Mouse (Mus musculus) lung, embryonic 15.5 days (tissue): Measurements from ENCODE around the gene Rbfox2. TPM values are rescaled to one million over a fixed set of nuclear protein-coding genes. Genes with fewer than 3 reads are reported as not detected.
A peak's percentile ranks its signal among the peaks of the same experiment; 100 is the strongest.

Experiments
- ATAC-seq: fragments of 200-750 bp; cut with Nextera tagmentation; 2 replicates; pipeline ENCODE4 v1.8.0; 2017; ENCODE audit warnings: moderate number of reproducible peaks, borderline replicate concordance; ENCODE audit not compliant: low FRiP score, low TSS enrichment; ENCODE audit errors: extremely low read depth
- H3K27ac ChIP-seq: fragments of 300-500 bp; sonication (generic); 2 replicates; pipeline ENCODE4 v1.5.1; 2015; ENCODE audit warnings: moderate library complexity, mild to moderate bottlenecking, inconsistent platforms
- H3K27me3 ChIP-seq: fragments of 300-500 bp; sonication (generic); 2 replicates; pipeline ENCODE4 v1.6.1; 2015; ENCODE audit warnings: inconsistent platforms
- H3K36me3 ChIP-seq: fragments of 300-500 bp; sonication (generic); 2 replicates; pipeline ENCODE4 v1.6.1; 2015; ENCODE audit warnings: inconsistent platforms
- H3K4me1 ChIP-seq: fragments of 300-500 bp; sonication (generic); 2 replicates; pipeline ENCODE4 v1.6.1; 2015; ENCODE audit warnings: inconsistent platforms
- H3K4me2 ChIP-seq: fragments of 300-500 bp; sonication (generic); 2 replicates; pipeline ENCODE4 v1.6.1; 2015; ENCODE audit warnings: inconsistent platforms, mild to moderate bottlenecking, moderate library complexity
- H3K4me3 ChIP-seq: fragments of 300-500 bp; sonication (generic); 2 replicates; pipeline ENCODE4 v1.5.1; 2015; ENCODE audit warnings: mild to moderate bottlenecking, inconsistent platforms
- H3K9ac ChIP-seq: fragments of 300-500 bp; sonication (generic); 2 replicates; pipeline ENCODE4 v1.6.1; 2015; ENCODE audit warnings: inconsistent platforms
- H3K9me3 ChIP-seq: fragments of 300-500 bp; sonication (generic); 2 replicates; pipeline ENCODE4 v1.6.1; 2016; ENCODE audit warnings: inconsistent platforms
- WGBS: fragments of 180-500 bp; shearing (Covaris S2); methylation state at CpG from one replicate; pipeline ENCODE4 v1.1.7; 2015; 5-methylcytosine and 5-hydroxymethylcytosine counted together
- polyA plus RNA-seq: library from polyadenylated mRNA; unstranded; fragments of >200 nt; fragmentation: Nextera tagmentation; extraction: Ambion mirVana; gene quantifications from 2 replicates; pipeline ENCODE4 v1.2.1, GENCODE M21; 2015

The Rbfox2 gene
- polyA plus RNA-seq, 1 experiment from 2014 or later: 41.8 TPM

DNA sequence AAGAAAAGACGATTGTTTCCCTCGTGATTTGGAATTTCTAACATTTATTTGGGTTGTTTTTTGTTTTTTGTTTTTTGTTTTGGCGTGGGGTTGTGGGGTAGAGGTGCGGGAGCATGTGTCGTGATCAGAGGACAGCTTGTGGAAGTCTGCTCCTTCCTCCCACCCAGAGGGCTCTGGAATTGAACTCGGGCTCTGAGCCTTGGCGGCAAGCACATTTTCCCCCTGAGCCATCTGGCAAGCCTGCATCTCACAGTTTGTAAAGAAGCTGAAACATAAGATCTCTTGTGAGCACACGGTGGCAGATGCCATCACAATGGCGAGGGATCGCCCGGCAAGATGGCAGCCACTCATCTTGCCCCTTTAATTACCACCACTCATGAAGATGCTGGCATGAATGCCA is 17.6 kb upstream of the Rbfox2 start:
- Histone ChIP-seq H3K27me3 (no peaks in the 10 kb centered on the region), H3K27ac (no peak overlapping the region), H3K9me3 (no peaks in the 10 kb centered on the region), H3K36me3 (no peaks in the 10 kb centered on the region), H3K4me1 (peaks cover 6% of the 10 kb centered on the region; the same call in 1 of the 2 replicates), H3K4me3 (no peak overlapping the region), H3K4me2 (no peak overlapping the region), H3K9ac (no peak overlapping the region)
- WGBS: 87% methylated on average over 11 of the region's 11 CpGs
- no peak for ATAC-seq

DNA sequence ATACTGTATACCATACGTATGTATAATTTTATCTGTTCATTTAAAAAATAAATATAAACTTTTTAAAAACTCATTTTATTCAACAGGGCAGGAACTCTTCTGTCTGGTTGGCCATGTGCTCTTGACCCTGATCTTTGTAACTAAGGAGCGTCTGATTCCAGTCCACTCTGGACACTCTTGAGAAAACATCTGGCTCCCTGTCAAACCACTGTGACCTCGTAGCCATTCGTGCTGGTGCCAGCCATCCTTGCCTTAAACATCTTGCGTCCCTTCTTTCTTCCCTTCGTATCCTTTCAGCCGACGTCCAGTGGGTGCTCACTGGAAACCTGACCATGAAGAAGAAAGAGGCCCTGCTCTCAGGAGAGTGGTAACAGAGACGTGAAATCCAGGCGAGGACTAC is 16.4 kb upstream of the Rbfox2 start:
- whole genome bisulfite sequencing: 73% methylated on average over 10 of the region's 10 CpGs
- no peak overlapping the region for H3K27ac ChIP-seq
- no peak overlapping the region for H3K4me2 ChIP-seq
- H3K9ac ChIP-seq: no peak overlapping the region
- H3K4me1 ChIP-seq: peaks cover 6% of the 10 kb centered on the region; the same call in 1 of the 2 replicates
- ATAC-seq: no peak
- no peaks in the 10 kb centered on the region for H3K9me3 ChIP-seq
- no peak overlapping the region for H3K4me3 ChIP-seq
- no peaks in the 10 kb centered on the region for H3K27me3 ChIP-seq
- no peaks in the 10 kb centered on the region for H3K36me3 ChIP-seq

DNA sequence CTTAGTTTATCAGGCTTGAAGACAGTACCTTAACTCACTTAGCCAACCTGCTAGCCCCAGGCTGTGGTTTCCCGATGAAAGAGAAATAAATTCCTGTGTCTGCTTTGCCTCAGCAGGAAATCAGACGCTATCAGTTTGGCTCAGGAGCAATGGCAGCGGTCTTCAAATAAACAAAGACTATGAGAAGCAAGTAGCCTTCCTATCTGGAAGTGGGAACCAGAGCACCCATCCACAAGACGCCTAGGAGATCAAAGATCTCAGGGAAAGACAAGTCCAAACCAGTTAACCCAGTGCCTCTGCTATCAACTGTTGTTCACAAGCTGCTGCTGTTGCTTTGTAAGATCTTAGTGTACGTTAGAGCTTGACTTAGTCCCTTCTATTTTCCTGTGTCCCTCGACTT is 6.9 kb upstream of the Rbfox2 start:
- Histone ChIP-seq H3K4me1 (peaks cover 11% of the 10 kb centered on the region; the same call in 1 of the 2 replicates), H3K36me3 (no peaks in the 10 kb centered on the region), H3K4me2 (0 out of 2 replicates have a peak overlapping the region, but pooled peaks have one; percentile 9), H3K9me3 (no peaks in the 10 kb centered on the region), H3K27ac (no peak overlapping the region), H3K27me3 (no peaks in the 10 kb centered on the region), H3K4me3 (no peak overlapping the region), H3K9ac (no peak overlapping the region)
- ATAC-seq: no peak
- 7% methylated on average over 6 of the region's 6 CpGs for WGBS

DNA sequence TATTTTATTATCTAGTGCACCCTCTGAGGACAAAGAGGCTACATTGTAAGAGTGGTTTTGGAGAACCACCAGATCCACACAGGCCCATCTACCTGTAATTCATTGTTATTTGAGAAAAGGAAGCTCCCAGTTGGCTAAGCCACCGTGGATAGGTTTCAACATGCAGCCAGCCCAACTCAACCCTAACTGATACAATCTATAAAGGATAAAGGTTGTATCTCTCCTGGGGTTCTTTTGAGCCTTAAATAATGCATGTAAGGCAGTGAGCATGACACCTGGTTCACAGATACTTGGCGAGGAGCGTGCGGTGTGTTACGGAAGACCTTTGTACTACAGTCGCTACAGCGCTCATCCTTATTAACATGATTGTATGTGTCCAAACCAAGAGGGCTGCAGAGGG is 6.0 kb upstream of the Rbfox2 start:
- 97% methylated on average over 7 of the region's 7 CpGs for WGBS
- Histone ChIP-seq H3K27ac (no peak overlapping the region), H3K4me1 (peaks cover 11% of the 10 kb centered on the region; the same call in 1 of the 2 replicates), H3K9ac (no peak overlapping the region), H3K36me3 (no peaks in the 10 kb centered on the region), H3K4me3 (no peak overlapping the region), H3K4me2 (no peak overlapping the region), H3K9me3 (no peaks in the 10 kb centered on the region), H3K27me3 (no peaks in the 10 kb centered on the region)
- ATAC-seq: no peak

DNA sequence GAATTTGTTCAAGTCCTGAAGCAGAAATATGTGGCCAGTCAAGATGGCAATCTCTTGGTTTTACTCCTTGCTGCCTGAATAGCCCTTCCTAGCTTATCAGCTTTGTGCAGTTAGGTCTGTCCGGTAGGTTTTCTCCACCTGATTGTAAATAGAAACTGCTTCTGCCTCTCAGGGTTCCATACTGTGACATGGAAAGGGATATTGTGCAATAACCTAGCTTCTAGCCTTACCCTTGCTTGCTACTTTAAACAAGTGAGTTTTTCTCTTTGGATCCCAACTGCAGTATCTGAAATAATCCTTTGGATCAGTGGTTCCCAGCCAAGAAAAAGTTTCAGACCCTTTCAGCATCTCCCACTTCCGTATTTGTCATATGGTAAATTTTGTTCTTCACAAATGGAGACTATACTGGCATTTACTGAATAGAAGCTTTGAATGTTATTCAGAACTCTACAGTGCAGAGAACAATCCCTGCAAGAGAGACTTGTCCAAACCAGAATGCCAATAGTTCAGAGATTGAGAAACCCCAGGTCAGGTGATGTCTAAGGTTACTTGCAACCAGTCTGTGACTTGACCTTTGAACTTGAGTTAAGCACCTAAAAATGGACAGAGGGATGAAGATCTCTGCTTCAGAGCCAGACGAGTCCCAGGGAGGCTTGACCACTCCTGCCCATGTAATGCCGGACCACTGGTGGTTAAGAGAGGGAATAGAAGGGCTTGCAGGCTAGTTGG is 1.1 kb upstream of the Rbfox2 start:
- no peak for ATAC-seq
- WGBS: 77% methylated on average over 4 of the region's 4 CpGs
- H3K4me1 ChIP-seq: peaks cover 27% of the 10 kb centered on the region

DNA sequence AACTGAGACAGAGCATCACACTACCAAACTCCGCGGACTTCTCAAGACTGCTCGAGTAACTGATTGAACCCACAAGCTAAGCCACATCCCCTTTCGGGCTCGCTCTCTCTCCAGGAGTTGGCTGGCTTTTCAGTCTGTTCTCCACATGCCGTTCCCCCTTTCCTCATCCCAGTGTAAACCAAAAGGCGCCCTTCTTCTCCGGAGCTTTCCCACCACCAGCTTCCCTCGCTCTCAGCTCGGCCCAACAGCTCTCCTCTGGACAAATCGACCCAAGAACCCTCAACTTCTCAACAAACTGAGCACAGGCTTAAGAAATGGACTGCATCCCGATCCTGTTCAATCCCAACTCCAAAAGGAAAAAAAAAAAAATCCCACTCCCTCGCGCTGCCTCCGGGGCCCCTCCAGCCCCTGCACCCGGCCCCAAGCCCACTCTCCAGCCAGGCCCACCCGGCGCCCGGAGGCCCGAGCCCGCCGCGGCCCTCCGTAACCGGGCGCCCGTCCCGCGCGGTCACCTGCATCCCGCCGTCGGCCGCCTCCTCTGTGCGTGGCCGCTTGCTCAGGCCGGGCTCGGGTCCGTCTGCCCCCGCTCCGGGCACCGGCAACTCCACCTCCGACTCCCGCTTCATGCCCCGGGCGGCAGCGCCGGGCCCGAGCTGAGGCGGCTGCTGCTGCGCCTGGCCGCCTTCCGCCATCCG is 805 bp downstream of the Rbfox2 start:
- H3K9me3 ChIP-seq: no peaks in the 10 kb centered on the region
- under 1% methylated on average over 53 of the region's 54 CpGs for WGBS
- ATAC-seq: peak; percentile 40
- H3K36me3 ChIP-seq: no peaks in the 10 kb centered on the region
- H3K9ac ChIP-seq: peak overlapping the region; percentile 86
- peak overlapping the region; percentile 99 for H3K27ac ChIP-seq
- peak overlapping the region; percentile 65 for H3K4me2 ChIP-seq
- H3K4me1 ChIP-seq: peaks cover 27% of the 10 kb centered on the region
- H3K27me3 ChIP-seq: no peaks in the 10 kb centered on the region
- H3K4me3 ChIP-seq: peak overlapping the region; percentile 75

More for the DNA sequence above, 1.1 kb upstream of the Rbfox2 start:
- no peak overlapping the region for H3K9ac ChIP-seq
- H3K27me3 ChIP-seq: no peaks in the 10 kb centered on the region
- H3K9me3 ChIP-seq: no peaks in the 10 kb centered on the region
- H3K27ac ChIP-seq: no peak overlapping the region
- no peak overlapping the region for H3K4me2 ChIP-seq
- no peaks in the 10 kb centered on the region for H3K36me3 ChIP-seq
- H3K4me3 ChIP-seq: no peak overlapping the region

DNA sequence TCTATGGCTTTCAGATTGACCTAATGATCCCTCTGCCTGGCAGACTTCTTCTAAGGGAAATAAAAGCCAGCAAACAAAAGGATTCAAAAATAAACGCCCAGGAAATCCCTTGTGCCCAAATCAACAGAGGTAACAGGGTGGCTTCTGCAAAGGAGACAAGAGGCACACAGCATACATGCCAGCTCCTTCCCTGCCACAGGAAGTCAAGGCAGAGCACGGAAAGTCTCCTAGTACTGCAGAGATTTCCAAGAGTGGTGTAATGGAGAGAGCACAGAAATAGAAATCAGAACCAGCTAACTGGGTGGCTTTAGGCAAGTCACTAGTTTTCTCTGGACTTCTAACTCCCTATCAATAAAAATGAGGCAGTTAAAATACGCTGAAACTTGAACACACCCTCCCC is 1.8 kb downstream of the Rbfox2 start:
- Histone ChIP-seq H3K9me3 (no peaks in the 10 kb centered on the region), H3K4me3 (peak overlapping the region; percentile 75), H3K27me3 (no peaks in the 10 kb centered on the region), H3K27ac (no peak overlapping the region; the same call in 1 of the 2 replicates), H3K36me3 (no peaks in the 10 kb centered on the region), H3K9ac (peak overlapping the region; percentile 37), H3K4me2 (peak overlapping the region; percentile 65), H3K4me1 (peaks cover 34% of the 10 kb centered on the region)
- ATAC-seq: no peak
- WGBS: 5% methylated on average over 3 of the region's 3 CpGs

DNA sequence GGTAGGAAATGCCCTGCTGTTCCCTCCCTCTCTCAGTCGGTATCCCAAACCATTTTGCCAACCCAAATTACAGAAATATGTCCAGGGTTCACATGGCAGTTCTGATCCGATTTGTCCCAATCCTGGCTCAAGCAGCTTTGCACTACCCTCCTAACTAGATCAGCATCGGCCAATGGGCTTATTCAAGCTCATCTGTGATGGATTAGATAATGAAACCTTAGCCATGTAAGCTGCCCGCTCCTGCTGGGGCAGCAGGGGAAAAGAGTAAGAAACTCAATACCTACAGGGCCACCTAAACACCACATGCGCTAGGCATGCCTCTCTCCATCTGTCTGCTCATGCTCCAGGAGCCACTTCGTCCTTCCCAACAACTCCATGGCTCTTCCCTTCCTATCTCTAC is 5.7 kb downstream of the Rbfox2 start:
- ATAC-seq: no peak
- no peak overlapping the region for H3K9ac ChIP-seq
- H3K27me3 ChIP-seq: no peaks in the 10 kb centered on the region
- peaks cover 42% of the 10 kb centered on the region for H3K4me1 ChIP-seq
- H3K9me3 ChIP-seq: no peaks in the 10 kb centered on the region
- no peak overlapping the region for H3K27ac ChIP-seq
- 59% methylated on average over 6 of the region's 6 CpGs for WGBS
- H3K4me3 ChIP-seq: no peak overlapping the region
- H3K4me2 ChIP-seq: no peak overlapping the region
- H3K36me3 ChIP-seq: no peaks in the 10 kb centered on the region

DNA sequence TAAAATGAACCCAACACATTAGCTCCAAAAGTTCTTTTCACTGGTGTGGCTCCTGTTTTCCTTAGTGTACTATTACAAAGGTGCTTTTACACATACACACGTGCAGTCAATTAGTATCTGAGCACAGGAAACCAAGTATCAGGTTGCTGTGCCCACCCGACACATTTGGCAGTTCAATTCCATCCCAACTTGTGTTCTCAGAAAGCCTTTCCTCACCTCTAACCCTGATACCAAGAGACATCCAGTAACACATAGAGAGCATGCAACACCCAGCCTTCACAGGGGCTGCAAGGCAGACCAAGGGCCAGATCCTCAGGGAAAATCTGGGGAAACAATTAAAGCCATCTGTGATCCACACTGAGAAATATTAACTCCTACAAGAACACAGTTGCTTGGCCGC is 8.2 kb downstream of the Rbfox2 start:
- 73% methylated on average over 3 of the region's 3 CpGs for WGBS
- Histone ChIP-seq H3K27me3 (no peaks in the 10 kb centered on the region), H3K36me3 (no peaks in the 10 kb centered on the region), H3K4me3 (no peak overlapping the region), H3K4me1 (peaks cover 32% of the 10 kb centered on the region), H3K9ac (no peak overlapping the region), H3K27ac (no peak overlapping the region), H3K4me2 (no peak overlapping the region), H3K9me3 (no peaks in the 10 kb centered on the region)
- no peak for ATAC-seq

DNA sequence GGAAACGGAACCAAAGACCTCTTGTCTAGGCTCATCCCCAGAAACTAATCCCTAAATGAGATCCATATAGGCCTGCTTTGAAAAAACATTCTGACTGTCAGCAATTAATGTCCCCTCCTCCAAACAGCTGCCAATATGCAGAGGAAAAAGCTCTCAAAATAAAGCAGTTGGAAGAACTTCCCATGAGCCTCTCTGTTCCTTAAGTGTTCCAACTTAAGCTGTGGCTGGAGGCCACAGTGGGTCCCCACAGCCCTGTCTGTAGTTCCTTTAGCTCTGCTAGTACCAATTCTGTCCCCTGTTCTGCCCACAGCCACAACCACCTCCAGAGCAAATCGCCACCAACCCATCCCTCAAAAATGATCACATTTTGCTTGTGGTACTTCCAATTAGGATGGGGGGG is 10.2 kb downstream of the Rbfox2 start:
- 73% methylated on average over 2 of the region's 2 CpGs for WGBS
- Histone ChIP-seq H3K9ac (no peak overlapping the region), H3K27me3 (no peaks in the 10 kb centered on the region), H3K36me3 (no peaks in the 10 kb centered on the region), H3K4me1 (peaks cover 33% of the 10 kb centered on the region), H3K9me3 (no peaks in the 10 kb centered on the region), H3K4me2 (no peak overlapping the region), H3K4me3 (no peak overlapping the region), H3K27ac (no peak overlapping the region)
- ATAC-seq: no peak

DNA sequence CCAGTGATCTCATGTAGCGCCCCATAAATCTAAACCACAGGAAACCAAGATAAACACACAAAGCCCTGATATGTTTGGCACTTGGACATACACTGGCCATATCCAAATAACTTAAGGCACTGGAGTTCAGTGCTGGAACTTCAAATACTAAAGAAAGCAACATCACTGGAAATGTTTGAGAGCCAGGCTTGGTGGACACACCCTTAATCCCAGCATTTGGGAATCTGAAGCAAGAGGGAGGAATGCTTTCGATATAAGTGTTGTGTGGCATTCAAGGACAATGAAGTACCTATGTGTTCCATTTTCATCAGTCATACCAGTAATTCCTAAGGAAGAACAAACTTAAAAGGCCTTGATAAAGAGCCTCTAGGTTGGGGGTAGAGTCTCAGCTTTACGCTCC is 13.3 kb downstream of the Rbfox2 start:
- Histone ChIP-seq H3K4me3 (no peak overlapping the region), H3K4me1 (peaks cover 20% of the 10 kb centered on the region), H3K9ac (no peak overlapping the region), H3K4me2 (no peak overlapping the region), H3K9me3 (no peaks in the 10 kb centered on the region), H3K36me3 (no peaks in the 10 kb centered on the region), H3K27ac (no peak overlapping the region), H3K27me3 (no peaks in the 10 kb centered on the region)
- no peak for ATAC-seq
- 71% methylated on average over 3 of the region's 3 CpGs for WGBS

DNA sequence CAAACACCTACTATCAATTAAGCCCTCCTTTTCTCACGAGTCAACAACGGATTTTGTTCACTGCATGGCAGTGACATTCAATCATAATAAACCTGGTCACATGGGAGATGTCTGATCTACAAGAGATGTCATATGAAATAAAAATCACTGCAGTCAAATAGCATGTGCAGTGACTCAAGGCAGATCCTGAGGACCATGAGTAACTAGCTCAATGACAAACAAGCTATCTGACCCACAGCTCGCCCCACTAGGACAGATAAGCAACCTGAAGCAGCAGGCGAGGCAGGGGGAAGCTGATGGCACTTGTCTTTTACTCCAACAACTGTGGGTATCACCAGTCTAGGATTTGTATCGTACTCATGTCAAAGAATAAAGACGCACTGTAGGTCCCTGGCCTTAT is 14.4 kb downstream of the Rbfox2 start:
- no peak overlapping the region for H3K4me3 ChIP-seq
- H3K36me3 ChIP-seq: no peaks in the 10 kb centered on the region
- 58% methylated on average over 6 of the region's 6 CpGs for WGBS
- no peaks in the 10 kb centered on the region for H3K27me3 ChIP-seq
- H3K27ac ChIP-seq: no peak overlapping the region
- no peak overlapping the region for H3K9ac ChIP-seq
- H3K4me1 ChIP-seq: peaks cover 20% of the 10 kb centered on the region
- H3K9me3 ChIP-seq: no peaks in the 10 kb centered on the region
- no peak for ATAC-seq
- H3K4me2 ChIP-seq: no peak overlapping the region
